Mouse (Mus musculus) left cerebral cortex, postnatal 4 days (tissue): ENCODE results near the gene Tmem119. TPM values are rescaled to one million over a fixed set of nuclear protein-coding genes. Genes with fewer than 3 reads are reported as not detected.

Experiments
- DNase-seq: peaks from one replicate; pipeline ENCODE4 v3.0.0-alpha.2; 2022
- intact Hi-C: fragments of 180-260 bp; cut with DNase I; formaldehyde crosslinking; loops from one replicate; pipeline ENCODE4 v1.15.1; 2025
- total RNA-seq, 2 experiments: library from RNA; stranded (reverse); gene quantifications; 2 replicates each; pipeline ENCODE4 v1.2.3; 2021

Gene Tmem119
- total RNA-seq, result 1 to 10 TPM; 3.3 to 4.6 TPM

DNA sequence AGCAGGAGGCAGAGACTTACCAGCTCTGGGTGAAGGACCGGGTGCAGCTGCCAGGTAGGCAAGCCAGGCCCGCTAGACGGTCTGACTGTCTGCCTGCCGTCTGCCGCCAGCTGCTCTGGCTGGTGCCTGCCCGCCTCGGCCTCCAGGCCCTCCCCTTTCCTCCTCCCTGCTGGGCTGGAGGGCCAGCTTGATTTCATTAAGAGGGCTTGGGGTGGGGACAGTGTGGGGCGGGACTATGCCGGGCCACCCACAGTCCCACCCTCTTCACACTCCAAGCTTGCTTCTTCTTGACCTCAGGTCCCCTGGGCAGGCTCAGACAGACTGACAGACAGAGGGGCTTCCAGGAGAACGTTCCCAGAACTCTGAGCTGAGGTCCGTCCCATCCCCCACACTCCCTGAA is at the start of gene Tmem119:
Tmem119 (minus strand) TSS at position 237 of the 400 bp plus-strand sequence.
- peak; percentile 68 for DNase-seq
- intact Hi-C loops, result no loop called here

DNA sequence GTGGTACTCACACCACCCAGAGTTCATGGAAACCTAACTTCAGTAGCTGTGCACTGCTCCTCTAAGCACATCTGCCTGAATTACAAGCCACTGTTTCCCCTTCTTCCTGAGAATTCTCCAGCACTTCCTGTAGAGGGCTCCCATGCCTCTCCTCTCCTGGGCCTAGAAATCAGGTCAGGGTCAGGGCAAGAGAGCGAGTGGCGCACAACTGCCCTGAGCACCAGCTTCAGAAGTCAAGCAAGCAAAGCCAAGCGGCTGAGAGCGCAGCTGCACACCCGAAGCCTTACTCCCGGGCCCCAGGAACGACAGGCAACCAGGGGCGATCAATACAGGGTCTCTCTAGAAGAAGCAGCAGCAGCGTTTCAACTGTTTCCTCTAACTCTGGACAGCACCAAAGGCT is 47.3 kb upstream of the Tmem119 start:
- no peak for DNase-seq
- intact Hi-C loops, result no loop called here

DNA sequence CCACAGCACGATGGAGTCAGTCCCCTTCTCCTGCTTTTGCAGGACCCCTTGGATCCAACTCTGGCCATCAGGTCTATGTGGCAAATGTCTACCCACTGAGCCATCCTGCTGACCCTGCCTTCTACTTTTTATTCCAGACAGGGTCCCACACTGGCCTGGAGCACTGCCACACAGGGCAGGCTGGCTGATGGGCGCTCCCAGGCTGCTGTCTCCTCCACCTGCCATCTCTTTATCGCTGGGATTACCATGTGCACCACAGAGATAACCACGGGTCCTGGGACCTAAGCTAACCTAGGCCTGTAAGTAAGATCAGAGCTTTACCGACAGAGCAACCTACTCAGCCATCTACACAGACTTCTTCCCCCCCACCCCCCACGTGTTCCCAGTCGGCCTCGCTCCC is 46.3 kb upstream of the Tmem119 start:
- intact Hi-C loops, result no loop called here

DNA sequence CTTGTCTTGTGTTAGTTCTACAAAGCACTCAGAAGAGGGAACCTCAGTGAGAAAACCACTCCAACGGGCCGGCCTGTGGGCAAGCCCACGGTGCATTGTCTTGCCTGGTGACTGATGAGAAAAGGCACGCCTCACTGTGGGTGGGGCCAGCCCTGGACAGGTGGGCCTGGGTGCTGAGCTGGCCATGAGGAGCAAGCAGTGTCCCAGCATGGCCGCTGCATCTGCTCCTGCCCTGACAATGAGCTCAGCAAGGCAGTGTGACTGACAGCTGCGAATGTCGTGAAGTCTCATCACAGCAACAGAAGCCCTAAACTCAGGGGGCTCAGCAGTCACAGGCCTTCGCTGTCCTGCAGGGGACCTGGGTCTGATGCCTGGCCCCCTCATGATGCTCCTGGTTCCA is 45.3 kb upstream of the Tmem119 start:
- intact Hi-C loops, result no loop called here
- no peak for DNase-seq

More for the DNA sequence above, 46.3 kb upstream of the Tmem119 start:
- no peak for DNase-seq

GRCm38 (mm10) chr5:113844721-113845120 is 44.4 kb upstream of the Tmem119 start:
- peak; percentile 69 for DNase-seq
- intact Hi-C loops, result no loop called here

- no peak for DNase-seq
- intact Hi-C loops, result no loop called here
Observed at GRCm38 (mm10) chr5:113844106-113844505, 43.8 kb upstream of the Tmem119 start.

- intact Hi-C loops, result no loop called here
- no peak for DNase-seq
Observed at GRCm38 (mm10) chr5:113842906-113843305, 42.6 kb upstream of the Tmem119 start.

GRCm38 (mm10) chr5:113842244-113842643 is 41.9 kb upstream of the Tmem119 start:
- intact Hi-C loops, result no loop called here
- DNase-seq, result no peak

GRCm38 (mm10) chr5:113841243-113842225 is 41.2 kb upstream of the Tmem119 start:
- intact Hi-C loops, result no loop called here
- DNase-seq, result no peak

DNA sequence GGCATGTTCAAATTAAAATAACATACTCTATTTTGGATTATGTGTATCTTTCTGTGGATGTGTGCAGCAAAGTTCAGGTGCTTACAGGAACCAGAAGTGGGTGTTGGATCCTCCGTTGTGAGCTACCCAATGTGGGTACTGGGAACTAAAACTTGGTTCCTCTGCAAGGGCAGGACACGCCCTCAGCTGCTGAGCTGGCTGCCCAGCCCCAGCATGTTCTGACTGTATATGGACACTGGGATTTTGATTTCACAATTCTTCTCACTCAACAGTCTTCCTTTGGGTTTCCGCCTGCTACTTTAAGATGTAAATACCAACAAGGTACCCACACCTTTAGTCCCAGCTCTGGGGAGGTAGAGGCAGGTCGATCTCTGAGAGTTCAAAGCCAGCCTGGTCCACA is 40.1 kb upstream of the Tmem119 start:
- intact Hi-C loops, result no loop called here

DNA sequence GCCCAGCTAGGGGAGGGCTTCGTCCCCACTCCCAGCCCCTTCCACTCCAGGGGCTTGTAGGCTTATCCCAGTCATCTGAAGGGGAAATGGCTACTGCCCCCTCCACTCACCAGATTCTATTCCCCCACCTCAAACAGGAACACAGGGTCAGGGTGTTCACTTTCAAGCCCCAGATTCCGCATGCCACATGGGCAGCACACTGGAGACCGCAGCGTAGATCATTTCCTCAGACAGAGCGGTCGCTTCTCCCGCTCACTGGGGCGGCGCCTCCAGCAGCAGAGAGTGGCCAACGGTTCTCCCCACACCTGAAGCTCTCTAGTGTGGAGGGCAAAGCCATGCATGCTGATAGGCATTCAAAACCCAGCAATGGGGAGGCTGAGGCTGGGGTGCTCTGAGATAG is 36.6 kb upstream of the Tmem119 start:
- DNase-seq, result no peak
- intact Hi-C loops, result no loop called here

More for the DNA sequence above, 40.1 kb upstream of the Tmem119 start:
- DNase-seq, result no peak

DNA sequence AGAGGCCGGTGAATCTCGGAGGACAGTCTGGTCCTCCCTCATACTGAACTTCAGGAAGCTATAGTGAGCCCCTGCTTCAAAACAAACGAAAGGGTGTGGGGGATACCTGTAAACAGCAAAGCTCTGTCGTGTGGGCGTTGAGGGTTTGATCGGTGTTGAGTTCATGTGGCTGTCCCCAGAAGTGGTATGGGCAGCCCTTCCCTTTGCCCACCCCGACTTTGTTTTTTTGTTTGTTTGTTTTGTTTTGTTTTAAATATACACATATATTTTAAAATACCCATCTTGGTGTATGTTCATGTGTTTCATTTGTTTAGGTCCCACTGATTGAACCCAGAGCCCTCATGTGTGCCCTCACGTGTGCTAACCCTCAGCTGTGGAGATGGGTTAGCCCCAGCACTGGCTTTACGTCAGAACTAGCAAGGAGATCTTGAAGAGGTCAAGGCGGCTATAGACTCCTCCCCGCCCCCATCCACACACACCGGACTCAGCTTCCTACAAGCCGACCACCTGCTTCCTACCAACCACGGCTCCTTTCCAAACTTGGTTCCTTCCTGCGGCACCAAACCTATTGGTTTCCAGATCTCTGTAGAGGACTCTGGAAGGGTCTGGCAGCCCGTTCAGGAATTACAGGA is 33.1 kb upstream of the Tmem119 start:
- intact Hi-C loops, result no loop called here
- no peak for DNase-seq

DNA sequence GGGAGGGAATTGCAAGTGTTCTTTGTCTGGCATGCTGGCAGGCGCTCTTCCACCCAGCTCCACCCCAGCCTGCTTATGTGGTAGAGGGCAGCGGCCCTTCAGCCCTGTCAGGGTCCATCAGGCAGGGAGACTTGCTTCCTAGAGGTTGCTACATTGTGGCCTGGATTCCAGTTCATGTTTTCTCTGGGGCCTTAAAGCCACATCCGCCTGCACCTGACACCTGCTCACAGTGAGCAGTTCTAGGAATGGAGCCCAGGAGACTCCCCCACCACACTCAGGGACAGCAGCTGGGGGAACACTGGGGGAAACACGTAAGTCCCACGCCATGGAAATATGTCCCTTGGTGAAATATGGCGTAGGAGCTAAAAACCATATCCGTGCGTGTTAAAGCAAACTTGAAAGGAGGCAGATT is 32.2 kb upstream of the Tmem119 start, which contains the start of gene Selplg:
Selplg (minus strand) TSS at position 155 of the 412 bp plus-strand sequence.
- DNase-seq, result no peak
- intact Hi-C loops, result no loop called here

GRCm38 (mm10) chr5:113831741-113832140 is 31.4 kb upstream of the Tmem119 start:
- DNase-seq, result no peak
- intact Hi-C loops, result no loop called here

- DNase-seq, result no peak
- intact Hi-C loops, result no loop called here
Observed at GRCm38 (mm10) chr5:113830796-113831195, 30.5 kb upstream of the Tmem119 start.

GRCm38 (mm10) chr5:113830292-113830643 is 30.0 kb upstream of the Tmem119 start:
- intact Hi-C loops, result no loop called here
- DNase-seq, result no peak

DNA sequence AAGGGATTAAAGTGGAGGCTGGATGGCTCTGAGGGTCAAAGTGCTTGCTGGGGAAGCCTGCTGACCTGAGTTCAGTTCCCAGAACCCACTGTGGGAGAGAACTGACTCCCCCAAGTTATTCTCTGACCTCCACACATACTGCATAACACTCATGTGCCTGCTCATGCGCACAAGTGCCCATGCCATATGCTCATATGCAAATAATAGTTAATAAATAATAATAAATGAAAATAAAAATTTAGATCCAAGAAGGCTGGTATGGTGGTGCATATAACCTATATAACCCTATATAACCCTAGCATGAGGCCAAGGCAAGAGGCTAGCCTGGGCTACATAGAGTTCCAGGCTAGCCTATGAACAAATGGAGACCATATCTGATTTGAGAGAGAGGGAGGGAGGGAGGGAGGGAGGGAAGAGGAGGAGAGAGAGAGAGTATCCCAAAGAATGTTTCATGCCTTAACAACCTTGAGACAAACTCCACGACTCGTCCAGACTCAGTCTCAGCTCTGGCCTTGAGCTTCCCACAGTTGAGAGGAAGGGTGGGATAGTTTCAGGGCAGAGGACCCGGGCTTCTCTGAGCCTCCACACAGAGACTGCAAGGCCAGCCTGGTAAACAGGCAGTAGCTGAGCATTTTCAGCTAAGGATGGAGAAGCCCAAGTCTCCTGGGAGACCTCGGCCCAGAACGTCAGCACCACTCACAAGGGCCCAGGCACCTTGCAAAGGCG is 29.4 kb upstream of the Tmem119 start:
- DNase-seq, result no peak
- intact Hi-C loops, result no loop called here

DNA sequence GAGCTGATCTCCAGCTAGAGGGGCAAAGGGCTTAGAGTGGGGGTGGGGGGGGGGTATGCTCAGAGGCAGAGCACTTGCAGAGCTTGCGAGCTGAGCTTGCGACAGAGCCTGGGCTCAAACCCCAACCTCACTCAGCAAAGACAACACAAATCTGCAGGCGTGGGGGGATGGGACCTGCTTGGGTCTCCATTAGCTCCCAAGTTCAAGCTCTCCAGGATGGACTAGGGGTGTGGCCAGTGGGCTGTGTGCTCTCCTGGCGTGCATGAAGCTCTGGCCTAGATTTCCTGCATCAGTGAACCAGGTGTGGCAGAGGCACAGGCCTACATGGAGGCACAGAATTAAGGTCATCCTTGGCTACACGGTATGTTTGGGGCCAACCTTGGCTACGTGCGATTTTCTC is 28.2 kb upstream of the Tmem119 start:
- intact Hi-C loops, result no loop called here
- DNase-seq, result no peak

- intact Hi-C loops, result no loop called here
- no peak for DNase-seq
Observed at GRCm38 (mm10) chr5:113827991-113828411, 27.7 kb upstream of the Tmem119 start.

GRCm38 (mm10) chr5:113826619-113827018 is 26.3 kb upstream of the Tmem119 start:
- intact Hi-C loops, result no loop called here
- no peak for DNase-seq

DNA sequence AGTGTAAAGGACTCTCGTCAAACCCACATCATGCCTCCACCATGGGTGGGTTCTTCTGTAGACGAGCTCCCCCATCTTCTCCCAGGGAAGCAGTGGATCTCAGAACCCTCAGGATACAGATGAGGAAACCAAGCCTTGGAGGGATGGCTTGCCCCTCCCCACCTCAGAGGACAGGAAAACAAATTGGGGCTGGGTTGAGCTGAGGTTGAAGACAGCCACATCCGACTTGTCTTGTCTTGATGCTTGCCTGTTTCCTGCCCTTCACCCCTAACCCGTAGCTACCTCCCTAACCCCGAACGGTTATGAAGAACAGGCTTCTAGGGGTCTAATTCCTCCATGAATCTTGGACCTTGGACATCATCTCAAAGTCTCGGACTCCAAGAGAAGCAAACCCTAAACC is 25.2 kb upstream of the Tmem119 start:
- intact Hi-C loops, result no loop called here
- DNase-seq, result no peak
